Mouse (Mus musculus): ENCODE data around the gene Tmtc3.
"Not testable (repeated sequence)": the region's sequence is repeated elsewhere in the genome, so short reads cannot be mapped to it uniquely, and the experiment has no call there.

Gene Tmtc3

DNA sequence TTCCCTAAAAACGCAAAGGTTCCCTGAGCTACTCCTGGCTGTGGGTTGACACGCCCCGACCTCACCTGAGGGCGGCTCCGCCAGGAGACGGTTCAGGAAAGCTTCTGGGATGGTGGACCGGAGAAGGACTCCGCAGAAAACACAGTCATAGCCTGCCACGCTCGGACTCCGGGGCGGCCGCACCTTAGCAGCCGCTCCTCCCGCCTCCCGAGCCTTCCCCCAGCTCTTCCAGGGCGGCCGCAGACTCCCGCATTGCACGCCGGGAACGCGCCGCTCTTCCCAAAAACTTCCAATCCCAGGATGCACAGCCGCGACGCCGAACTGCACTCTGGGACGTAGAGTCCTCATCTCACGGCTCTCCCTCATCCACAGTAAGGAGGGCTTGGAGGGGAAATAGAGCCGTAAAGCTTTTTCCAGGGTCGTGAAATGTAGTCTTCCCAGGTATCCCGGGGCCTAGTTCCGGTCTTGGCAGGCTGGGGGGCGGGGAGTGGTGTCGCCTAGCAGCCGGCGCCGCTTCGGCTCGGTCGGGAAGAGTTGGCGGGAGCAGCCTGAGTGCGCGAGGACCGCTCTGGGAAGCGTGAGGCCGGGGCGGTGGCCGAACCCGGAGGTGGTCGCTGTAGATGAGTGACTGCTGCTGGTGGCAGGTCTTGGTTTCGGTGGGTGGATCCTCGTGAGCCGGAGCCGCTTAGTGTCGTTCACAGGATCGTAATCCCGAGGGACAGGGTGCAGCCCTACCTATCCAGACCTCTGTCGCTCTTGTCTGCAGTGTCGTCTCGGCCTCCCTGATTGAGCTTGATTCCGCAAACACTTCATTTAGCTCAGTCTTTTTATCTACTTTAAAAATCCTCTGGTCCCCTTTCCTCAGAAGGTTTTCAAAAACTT is at the start of gene Tmtc3, which contains the start of gene Cep290:
Tmtc3 (minus strand) TSS at position 254 of the 882 bp plus-strand sequence.
Cep290 (plus strand) TSS at position 462 of the 882 bp plus-strand sequence.
- peak; percentile 96 to 97 for DNase-seq

DNA sequence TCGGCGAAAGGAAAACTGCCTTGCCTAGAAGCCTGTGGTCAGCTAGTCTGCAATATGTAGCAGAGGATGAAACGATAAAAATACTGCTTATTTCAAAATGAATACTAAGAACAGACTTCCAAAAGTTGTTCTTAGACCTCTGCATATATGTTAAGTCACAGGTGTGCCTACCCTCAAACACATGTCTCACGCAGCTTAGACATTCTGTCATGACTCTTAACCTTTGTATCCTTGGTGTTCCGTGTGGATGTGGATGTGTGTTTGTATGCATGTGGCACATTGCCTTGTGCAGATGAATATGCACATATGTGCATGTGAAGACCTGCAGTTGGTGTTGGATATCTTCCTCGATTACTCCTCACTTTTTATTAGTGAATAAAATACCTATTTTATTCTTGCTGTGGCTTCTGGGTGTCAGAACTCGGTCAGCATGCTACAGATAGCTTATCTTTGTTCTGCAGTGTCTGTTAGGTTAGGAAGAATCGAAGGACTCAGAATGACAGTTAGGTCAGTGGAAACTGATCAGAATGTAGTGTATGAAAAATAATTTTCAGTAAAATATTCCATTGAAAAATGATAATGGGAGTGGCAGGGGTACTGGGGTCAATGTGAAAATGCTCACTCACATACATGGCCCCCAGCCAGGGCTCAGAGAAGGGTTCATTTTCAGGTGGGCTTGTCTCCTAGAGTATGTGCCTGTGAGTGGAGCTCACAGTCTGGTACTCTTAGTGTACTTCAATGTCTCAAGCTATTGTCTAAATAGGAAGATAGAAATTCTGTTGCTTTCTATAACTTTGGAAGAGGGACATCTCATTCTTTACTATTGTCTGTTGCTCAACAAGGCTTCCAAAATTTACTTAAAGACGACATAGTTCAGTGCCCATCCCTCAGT is 37.6 kb upstream of the Tmtc3 start:
- no peak for DNase-seq

DNA sequence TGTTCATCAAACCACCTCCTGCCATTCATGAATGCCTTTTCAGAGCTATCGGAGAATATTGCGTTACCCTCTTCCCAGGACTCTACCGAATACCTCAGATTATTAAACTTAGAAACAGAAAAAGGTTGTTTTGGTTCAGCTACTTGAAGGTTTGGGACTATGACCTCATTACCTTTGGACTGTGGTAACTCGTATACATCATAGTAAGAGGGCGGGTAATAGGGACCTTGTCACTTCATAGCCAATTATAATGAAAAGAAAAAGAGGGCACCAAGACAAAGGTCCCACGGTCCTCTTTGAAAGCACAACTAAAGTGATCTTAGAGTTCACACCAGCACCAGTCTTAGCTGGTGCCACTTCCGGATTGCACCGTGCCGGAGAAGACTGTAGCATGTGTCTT is 35.2 kb upstream of the Tmtc3 start:
- no peak for DNase-seq

DNA sequence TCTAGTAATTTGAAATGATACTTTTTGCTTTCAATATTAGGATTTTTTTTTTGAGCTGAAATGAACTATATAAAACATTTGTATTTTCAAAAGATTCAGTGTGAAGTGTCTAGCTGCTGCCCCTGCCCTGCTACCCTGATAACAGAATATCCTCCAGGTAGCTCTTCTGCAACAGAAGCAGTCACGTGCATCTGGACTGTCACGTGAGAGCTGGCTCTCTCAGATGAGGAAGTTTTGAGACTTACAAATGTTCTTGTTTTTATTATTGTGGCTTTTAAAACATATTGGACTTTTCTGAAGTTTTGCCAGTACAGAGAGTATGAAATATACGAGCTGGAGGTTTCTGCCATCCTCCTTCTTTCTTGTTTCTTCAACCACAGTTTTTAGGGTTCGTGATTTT is 34.5 kb upstream of the Tmtc3 start:
- no peak for DNase-seq

DNA sequence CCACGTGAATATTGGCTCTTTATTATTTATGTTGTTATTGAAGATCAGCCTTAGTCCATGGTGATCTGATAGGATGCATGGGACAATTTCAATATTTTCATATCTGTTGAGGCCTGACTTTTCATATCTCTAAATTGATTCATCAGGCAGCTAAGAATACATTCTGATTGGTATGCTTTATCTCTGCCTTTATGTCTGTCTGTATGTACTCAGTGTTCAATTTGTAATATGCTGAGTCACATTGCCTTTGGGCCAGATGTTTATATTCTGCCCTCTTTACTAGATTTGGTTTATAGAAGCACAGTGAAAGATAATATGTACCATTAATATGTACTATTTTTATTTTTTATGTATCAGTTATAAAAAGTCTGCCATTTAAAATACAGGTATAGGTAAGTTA is 21.0 kb upstream of the Tmtc3 start:
- no peak for DNase-seq

DNA sequence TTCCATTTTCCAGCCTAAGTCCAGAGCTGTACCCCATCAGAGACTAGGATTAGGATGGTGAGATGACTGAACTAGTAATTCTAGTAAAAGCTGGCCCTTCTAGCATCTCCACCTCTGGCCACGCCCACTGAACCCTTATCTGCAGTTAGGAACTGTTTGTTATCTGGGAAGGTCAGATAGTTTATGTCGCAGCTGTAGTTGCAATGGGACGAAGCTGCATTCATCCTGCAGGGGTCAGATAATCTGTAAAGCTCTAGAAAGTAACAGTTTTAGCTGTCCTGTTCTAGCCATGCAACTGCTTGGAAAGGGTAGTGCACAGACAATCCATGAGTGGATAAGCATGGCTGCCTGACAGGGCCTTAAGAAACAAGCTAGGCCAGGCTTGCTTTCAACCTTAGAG is 11.2 kb upstream of the Tmtc3 start:
- no peak for DNase-seq

DNA sequence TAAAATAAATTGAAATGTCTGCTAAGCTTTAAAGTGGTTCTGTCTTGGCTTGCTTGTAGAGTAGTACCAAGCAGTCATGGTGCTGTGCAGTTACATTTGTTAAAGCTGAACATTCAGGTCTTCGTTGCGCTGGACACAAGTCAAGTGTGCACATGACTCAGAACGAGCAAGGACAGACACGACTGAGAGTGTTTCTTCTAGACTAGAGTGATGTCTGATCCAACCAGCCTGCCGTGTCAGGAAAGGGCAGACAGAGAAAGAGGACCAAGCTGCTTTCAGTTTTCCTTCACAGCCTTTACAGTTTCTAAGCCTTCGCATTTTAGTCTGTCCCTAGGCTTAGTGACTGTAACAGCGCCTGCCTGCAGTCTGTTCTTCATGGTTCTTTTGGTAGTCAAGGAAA is 4.8 kb upstream of the Tmtc3 start:
- DNase-seq = no peak

DNA sequence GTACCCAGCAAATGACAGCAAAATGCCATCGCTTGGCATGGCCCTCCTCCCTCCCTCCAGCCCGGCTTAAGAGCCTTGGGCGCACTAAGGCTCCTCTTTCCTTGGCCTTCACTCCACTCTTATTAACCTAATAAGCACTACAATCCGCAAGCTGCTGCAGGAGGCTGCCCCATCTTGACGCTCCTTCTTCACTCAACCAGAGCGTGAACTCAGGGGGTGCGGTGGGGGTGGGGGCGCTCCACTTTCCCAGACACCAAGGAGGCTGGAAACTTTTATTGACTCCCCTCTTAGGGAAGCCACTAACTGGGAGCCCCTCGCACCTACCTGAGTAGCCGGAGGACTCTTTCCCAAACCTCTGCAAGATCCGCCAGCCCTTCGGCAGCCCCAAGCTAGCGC is 451 bp downstream of the Tmtc3 start:
- no peak for DNase-seq

DNA sequence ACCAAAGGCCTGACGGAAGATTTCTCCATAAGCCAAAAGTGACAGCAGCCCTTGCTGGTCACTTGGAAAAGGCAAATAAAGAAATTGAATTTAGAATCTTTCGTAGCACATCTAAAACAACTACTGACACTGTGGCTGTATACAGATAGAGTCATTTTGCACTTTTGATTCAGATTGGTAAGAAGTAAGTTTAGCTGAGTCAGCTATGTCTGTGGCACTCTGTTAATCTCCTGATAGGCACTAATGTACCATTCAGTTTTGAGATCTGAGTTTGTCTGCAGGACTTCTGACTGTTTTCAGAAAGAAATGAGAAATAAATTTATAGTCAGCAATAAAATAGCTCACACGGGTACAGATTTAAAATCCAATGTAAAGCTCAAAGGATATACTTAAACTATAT is 7.6 kb downstream of the Tmtc3 start:
- DNase-seq = no peak

DNA sequence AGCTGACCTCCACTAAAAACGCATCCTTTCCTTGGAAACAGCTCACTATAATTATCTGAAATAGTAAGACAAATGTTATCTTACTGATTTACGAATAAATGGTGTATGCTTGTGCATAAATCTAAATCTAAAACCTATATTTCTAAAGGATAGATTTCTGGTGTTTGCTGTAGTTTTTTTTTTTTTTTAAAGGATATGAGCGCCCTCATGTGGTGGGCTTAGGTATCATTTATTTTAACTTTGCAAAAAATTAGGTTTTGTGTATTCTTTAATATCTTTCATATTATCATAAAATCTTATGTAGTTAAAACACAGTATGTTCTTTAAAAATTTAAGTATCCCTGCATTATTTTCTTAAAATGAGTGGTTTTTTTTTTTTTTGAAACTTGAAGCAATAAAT is 12.1 kb downstream of the Tmtc3 start:
- no peak for DNase-seq

DNA sequence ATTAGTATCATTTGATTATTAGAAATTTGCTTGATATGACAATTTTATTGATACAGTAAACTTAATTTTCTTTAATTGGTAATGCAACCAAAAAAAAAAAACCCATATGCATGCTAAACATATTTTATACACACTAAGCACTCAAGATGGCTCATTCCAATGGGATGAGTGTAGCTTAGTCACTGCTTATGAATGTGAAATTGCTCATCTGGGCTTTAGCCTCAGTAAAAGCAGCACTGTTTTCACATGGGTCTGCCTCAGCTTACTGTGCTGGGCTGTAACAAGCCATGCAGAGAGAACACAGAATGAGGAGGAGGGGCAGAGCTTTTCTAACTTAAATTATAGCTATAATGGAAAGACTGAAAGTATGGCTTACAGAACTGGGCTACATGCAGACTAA is 26.6 kb downstream of the Tmtc3 start:
- DNase-seq = no peak

DNA sequence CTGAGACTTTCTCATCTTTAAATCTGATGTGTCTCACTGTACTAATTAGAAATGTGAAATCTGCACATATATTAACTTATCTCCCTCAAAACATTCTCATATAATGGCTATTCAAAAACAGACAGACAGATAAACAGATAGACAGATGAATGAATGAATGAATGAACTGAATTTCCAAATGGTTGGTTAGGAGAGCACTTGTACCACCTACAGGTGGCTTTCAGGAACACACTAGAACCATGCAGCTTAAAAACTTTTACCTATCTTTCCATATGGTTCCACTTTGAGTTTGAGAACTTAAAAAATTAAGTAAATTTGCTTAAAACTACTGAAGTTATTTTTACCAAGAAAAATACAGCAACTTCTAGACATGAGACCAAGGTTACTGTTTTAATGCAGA is 37.8 kb downstream of the Tmtc3 start:
- DNase-seq = no peak

DNA sequence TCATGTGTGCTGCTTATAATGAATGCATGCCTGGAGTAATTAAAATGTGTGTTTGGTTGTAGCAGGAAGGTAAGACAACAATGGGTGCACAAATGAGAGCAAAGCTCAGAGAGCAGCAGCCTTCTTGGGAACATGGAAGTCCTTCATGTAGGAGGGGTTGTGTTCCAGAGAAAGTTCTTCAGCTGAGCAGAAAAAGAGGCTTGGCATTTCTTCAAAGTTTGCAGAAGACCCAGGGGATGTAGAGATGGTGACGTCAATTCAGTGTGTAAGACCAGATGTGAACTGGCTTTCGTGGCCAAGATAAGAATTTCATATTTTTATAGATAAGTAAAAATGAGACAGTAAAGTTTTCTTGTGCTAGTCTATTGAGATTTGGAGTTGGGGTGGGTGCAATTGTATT is 59.6 kb downstream of the Tmtc3 start:
- no peak for DNase-seq

DNA sequence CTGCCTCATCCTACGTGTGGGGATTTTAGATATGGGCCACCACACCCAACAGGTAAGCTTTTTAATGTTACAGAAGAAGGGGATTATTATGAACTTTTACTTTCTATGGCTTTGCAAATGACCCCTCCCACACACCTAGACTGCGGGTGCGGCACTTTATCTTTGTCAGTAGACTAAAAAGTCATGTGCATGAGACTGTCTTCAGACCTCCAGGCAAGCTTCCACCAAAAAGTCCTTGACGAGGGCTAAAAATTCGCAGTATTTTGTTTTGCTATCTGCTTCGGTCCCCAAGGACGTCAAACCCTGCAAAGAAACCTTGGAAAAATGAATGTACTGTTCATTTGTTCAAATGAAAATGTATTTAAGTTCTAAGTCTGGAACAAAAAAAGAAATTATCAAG is 71.6 kb downstream of the Tmtc3 start:
- no peak for DNase-seq

DNA sequence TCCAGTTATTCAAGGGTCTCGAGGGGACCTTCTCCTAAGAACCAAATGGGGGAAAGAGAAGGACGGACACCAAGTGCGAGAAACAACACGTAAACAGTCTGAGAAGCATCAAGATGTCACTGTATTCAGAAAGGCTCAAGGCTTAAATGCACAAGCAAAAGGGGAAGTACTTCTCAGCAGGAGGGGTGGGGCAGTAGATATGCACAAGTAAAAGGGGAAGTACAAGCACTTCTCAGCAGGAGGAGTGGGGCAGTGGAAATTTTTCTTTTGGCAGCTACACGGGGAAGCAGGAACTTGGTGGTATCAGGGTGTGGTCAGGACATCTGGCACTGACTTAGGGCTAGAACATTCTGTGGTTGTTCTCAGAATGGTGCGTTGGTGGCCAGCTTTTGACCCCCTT is 84.8 kb downstream of the Tmtc3 start:
- not testable (repeated sequence) for DNase-seq
